Mouse (Mus musculus): Measurements from ENCODE around the gene Vegfa.

Vegfa gene

DNA sequence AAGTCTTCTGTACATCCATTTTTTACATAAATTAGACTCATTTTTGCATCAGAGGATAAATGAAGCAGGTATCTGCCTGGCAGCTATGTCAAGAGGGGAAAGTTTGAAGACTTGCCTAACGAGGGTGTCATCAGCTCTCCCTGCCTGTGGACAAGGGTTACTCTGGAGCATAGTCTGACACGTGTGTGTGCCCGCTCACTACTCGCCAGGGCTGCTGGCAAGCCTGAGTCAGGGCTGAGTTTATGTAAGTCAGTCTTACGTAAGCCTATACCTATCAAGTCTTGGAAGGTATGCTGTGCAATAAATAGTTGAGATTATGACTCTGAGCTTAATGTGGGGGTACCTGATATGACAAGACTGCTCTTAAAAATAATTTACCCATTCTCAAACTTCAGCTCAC, 19.2 kb upstream of the Vegfa start:
- DNase-seq (ENCODE audit: low spot score) = no peak

- DNase-seq (ENCODE audit: low spot score) = no peak
Observed at GRCm38 (mm10) chr17:46049567-46049966, 17.4 kb upstream of the Vegfa start.

GRCm38 (mm10) chr17:46048184-46048583, 16.0 kb upstream of the Vegfa start:
- DNase-seq (ENCODE audit: low spot score) = no peak

DNA sequence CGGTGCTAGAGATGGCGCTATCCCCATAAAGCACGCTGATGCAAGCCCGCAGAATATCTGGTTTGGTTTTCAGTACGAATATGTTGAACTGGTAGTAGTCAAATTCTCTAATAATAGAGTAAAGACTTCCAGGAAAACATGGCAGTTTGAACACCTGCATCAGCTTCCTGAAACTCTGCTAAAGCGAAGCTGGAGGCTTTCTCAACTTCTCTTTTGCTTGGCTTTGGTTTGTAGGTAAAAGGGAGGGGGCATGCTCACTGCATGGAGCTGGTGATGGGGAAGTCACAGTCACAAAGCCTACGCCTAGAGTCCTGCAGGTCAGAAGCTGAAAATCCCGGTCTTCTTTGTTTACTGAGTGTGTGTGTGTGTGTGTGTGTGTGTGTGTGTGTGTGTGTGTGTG, 13.6 kb upstream of the Vegfa start:
- DNase-seq (ENCODE audit: low spot score) = no peak

DNA sequence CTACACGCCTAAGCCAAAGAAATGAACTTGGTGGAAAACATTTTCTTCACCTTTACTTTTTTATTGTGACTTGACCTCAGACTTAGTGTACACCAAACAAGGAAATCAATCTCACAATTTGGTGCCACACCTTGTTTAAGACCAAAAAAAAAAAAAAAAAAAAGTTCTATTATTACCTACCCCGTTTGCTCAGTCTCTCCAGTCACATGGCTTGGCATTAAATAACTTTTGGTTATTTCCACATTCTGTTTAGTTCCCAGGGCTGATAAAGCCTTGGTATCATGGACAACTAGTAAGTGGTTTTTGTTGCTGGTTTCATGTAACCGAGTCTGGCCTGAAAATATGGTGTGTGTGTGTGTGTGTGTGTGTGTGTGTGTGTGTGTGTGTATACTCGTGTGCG, 12.8 kb upstream of the Vegfa start:
- DNase-seq (ENCODE audit: low spot score) = no peak

DNA sequence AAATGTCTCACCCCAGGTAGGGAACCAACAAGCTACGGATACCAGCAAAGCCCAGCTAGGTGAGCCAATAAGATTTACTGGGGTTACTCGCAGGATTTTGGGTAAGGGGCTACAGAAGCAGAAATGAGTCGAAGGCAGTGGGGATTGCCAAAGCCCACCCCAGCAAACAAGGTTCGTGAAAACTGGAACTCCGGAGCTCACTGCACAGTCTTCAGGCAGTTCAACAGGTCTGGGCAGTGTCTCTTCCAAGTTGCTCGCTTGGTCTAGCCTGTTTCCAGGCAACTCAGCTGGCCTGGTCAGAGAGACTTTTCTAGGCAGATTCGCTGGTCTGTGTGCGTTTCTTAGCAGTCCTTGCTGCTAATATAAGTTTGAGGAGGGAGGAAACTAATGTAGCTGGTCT, 10.0 kb upstream of the Vegfa start:
- DNase-seq (ENCODE audit: low spot score) = no peak

DNA sequence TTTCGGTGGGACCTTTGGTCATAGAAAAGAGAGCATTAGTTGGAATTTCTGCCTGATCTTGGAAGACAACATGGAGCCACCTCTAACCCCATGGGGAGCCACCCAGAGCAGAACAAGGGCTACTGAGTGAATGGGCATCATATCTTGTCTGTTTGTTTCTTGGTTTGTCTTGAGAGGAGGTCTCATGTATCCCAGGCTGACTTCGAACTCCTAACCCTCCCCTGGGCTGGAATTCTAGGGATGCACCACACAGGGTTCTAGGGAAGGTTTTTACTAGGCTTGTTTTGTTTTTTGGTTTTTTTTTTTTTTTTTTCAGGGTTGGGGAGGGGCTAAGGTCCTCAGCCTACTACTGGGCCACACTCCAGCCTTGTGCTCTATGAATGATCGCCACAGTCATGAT, 9.5 kb upstream of the Vegfa start:
- no peak for DNase-seq (ENCODE audit: low spot score)

DNA sequence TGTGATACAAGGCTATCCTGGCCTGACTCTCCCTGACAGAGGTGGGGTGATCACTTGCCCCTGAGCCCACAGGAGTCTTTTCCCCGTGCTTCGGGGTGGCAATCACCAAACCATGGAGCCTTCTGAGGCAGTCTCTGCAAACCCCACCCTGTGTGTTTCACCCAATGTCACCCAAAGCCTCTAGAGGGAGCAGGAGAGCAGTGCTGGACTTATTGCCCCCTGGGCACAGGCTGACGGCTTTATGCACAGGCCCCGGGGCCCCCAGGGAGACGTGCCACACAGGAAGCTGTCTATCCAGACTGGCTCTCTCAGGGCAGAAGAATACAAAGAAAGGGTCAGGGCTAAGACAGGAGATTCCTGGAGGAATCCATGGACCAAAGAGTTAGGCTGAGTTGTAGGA, 9.1 kb upstream of the Vegfa start:
- DNase-seq (ENCODE audit: low spot score) = no peak

DNA sequence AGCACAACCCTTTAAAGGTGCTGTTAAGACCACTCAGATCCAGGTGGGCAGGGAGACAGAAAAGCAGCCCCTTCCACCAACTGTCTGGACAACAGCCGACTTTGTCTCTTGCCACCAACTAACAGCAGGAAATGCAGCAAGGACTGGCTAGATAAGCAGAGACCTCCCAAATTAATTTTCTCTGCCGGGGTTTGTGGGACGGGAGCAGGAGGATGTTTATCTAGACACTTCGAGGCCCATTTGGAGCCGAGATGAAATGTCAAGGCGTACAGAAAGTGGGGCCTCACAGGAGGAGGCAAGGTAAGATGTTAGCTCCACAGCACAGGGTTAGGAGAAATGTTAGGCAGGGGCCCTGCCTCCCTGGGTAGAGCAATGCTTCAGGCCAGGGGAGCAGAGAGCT, 8.4 kb upstream of the Vegfa start:
- no peak for DNase-seq (ENCODE audit: low spot score)

GRCm38 (mm10) chr17:46038906-46039305, 6.7 kb upstream of the Vegfa start:
- DNase-seq (ENCODE audit: low spot score) = no peak

DNA sequence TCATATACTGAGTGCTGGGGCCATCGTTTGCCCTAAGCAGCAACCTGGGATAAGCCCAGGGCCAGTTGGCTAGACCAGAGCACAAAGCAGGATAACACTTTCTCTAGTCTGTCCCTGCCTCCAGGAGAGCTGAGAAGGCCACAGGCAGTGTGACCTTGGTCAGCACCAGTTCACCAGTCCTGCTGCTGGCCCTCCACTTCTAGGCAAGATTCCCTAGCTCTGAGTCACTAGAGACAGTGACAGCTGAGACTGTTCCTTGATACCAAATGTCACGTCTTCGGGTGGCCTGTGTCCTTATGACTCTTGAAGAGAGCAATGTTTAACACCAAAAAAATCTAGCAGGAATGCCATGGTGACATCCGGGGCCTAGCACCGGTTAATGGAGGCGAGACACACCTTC, 4.2 kb upstream of the Vegfa start:
- DNase-seq (ENCODE audit: low spot score) = no peak

DNA sequence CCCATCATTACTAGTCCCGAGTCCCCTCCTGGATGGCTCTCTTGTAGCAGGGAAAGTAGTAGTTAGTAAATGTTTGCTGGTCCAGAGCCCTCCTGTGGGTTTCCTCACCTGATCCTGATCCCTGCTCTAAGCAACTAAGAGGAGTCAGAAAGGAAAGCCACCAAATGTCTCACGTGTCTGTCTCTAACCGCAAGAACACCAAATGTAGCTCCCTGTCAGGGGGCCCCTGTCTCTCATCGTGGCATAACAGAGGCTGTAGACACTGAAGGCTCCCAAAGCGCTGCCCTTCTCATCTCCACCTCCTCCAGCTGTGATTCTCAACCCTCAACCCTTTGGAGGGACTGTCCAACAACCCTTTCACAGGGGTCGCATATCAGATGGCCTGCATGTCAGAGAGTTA, 1.9 kb upstream of the Vegfa start:
- DNase-seq (ENCODE audit: low spot score) = no peak

DNA sequence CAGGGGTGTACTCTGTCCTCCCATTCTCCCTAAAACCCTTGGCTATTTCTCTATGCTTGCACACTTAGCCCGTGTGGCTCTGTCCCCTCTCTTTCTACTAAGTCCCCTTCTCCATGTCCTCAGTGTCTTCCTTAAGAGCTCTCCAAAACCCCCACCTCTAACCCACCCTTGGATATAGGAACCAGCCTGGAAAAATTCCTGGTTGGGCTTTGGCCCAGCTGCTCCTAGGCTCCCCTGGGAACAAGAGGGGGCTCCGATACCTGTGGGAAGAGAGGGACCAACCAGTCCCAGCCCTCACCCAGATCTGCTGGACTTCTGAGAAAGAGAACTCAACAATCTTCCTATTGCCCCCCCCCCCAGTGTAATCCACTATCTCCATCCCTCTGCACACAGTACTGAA, 1.4 kb upstream of the Vegfa start:
- DNase-seq (ENCODE audit: low spot score) = no peak

DNA sequence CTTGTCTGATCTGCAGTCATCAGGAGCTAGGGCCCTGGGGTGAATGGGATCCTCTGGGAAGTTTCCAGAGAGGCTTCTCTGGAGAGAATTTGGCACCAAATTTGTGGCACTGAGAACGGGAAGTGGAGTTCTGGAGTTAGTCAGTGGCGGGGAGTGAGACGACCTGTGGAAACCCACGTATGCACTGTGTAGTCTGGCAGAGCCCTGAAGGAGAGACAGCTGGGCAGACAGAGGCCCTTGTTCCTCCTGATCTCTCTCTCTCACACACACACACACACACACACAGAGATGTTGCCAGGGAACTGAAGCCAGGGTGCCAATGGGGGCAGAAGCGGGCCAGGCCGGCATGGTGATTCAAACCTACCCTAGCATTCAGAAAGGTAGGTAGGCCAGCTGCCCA, 953 bp upstream of the Vegfa start:
- no peak for DNase-seq (ENCODE audit: low spot score)

GRCm38 (mm10) chr17:46031621-46032211, 453 bp downstream of the Vegfa start:
- peak; percentile 81 for DNase-seq (ENCODE audit: low spot score)

GRCm38 (mm10) chr17:46030731-46031620, 1.2 kb downstream of the Vegfa start:
- peak; percentile 80 for DNase-seq (ENCODE audit: low spot score)

- no peak for DNase-seq (ENCODE audit: low spot score)
Observed at GRCm38 (mm10) chr17:46030323-46030730, 1.8 kb downstream of the Vegfa start.

GRCm38 (mm10) chr17:46029554-46030207, 2.5 kb downstream of the Vegfa start:
- no peak for DNase-seq (ENCODE audit: low spot score)

DNA sequence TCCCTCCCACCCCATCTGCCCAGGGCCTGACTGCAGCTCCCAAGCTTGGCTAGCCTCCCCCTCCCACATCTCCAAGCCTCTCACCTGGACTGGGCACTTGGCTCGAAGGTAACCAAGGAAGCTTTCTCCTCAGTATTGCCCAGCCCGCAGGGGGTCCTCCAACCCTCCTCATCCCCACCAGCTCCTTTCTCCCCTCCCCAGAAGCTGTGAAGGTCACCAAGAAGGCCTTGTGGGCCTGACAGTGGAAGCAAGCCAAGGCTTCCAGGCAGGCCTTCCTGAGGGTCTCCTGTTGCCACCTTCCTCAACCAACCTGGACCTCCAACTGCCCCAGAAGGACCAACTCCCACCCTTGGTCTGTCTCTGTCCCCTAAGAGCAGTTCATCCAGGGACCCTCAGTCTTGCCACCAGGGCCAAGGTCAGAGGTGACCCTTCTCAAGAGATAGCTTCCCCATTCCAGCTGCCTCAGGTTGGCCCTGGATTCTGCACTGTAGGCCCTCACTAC, 3.1 kb downstream of the Vegfa start:
- DNase-seq (ENCODE audit: low spot score) = no peak

GRCm38 (mm10) chr17:46028210-46029051, 3.7 kb downstream of the Vegfa start:
- DNase-seq (ENCODE audit: low spot score) = peak; percentile 81

GRCm38 (mm10) chr17:46027066-46027917, 4.9 kb downstream of the Vegfa start:
- peak; percentile 69 for DNase-seq (ENCODE audit: low spot score)

Data from yolk sac, embryonic 10.5 days (tissue).